Mouse (Mus musculus): ENCODE results near the gene 4930595D18Rik. TPM values are rescaled to one million over a fixed set of nuclear protein-coding genes. Genes with fewer than 3 reads are reported as not detected.

4930595D18Rik gene
- total RNA-seq, 2 experiments from 2014 or later = not detected

DNA sequence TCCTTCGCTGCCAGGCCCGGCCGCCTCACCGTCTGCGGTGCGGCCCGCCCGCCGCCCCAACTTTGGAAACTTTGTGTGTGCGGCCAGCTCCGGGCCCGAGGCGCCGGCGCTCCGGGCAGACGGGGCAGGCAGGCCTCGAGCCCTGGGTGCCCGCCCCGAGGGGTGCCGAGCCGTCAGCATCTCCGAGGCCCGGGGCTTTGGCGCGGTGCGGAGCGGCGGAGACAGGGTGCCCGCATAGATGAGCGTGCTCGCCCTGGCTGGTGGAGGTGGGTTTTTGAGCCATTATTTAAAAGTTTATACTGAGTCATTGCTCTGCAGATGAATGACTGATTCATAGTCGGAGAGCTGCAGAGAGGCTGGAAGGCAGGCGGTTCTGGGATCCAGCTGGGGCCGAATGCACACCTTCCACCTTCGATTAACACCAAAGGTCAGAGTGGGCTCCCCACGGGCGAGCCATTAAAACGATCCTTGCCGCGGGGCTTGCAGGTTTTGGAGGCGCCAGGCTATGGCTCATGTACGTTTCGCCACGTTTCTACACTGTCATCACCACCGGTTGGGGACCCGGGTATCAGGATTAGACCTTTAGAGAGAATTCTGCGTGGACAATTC, 17.5 kb downstream of the 4930595D18Rik start:
- ATAC-seq (replicated peaks; ENCODE audit: low FRiP score, poor library complexity, severe bottlenecking) = no peak

DNA sequence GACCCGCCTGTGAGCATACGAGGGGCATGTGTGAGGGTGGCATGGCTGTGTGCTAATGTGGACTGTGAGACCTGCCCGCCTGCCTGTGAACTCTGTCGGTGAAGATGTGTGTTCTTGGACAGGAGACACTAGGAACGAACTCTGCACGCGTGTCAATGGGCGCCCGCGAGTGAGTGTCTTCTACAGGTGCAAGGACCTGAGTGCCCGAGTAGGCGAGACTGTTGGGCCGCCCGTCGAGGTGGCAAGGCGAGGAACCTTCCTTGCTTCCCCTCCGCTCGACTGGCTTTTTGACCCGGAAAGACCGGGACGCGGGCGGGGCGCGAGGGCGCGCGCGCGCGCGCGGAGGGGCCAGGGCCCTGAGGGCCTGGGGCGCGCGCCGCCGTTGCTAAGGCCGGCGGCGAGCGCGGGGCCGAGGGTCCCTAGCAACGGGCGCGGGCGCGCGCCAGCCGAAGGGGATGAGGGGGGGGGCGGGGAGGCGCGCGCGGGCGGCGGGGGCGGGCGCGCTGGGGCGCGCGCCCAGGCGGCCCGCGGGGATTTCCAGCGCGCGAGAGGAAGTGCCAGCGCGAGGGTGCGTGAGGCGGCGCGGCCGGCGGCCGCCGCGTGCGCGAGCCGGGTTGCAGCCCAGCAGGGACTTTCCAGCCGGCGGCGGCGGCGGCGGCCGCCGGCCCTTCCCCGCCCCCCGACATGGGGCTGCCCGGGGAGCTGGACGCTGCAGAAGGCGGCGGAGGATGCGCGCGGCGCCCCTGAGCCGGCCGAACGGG, 18.3 kb downstream of the 4930595D18Rik start, which contains the start of gene Traf3:
Traf3 (plus strand) TSS at position 540 of the 761 bp plus-strand sequence.
- ATAC-seq (replicated peaks; ENCODE audit: low FRiP score, poor library complexity, severe bottlenecking) = no peak

DNA sequence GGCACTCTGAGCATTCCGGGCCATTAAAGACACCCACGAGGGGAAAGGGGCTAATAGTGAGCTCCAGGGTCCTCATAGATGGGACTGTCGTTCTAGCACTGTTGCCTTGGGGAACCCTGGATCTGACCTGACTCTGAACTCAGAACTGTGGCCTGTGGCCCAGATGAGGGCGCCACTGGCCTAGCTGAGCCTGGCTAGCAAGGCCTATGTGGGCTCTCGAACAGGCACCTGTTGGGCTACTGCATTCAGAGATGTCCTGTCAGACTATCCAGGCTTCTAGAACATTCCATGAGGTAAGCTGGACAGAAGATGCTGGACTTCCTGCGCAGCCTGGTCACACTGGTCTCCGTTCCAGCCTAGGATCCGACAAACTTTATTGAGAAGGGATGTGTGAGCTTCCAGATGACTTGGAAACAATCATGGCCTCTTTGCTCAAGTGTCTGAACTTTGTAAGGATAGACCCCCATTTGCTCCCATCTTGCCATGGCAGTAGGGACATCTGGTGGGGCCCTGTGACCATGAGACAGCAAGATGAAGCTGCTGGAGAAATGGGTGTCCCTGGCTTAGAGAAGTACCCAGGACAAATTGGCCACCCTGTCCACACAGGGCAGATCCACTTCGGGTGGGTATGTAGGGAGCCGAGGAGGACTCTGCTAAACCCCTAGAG, 19.0 kb downstream of the 4930595D18Rik start:
- ATAC-seq (replicated peaks; ENCODE audit: low FRiP score, poor library complexity, severe bottlenecking) = 0 out of 2 replicates have a peak, but pooled peaks have one; percentile 18

DNA sequence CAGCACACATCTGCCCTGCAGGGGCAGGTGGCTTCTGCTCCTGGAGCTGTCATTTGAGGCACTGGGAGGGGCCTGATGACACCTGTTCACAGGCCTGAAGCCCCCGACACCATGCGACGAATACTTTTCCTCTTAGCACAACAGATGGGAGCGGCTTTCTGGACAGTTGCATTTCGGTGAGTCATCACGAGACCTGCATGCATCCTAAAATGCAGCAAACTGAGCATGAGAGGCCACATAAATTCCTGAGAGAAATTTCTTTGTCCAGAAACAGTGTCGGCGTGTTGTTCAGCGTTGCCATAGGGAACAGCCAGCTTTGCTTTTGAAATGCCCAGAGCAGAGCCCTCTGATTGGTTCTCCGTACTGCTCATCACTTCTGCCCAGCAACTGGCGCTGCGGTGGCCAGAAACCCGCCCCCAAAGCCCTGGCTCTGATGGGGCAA, 20.0 kb downstream of the 4930595D18Rik start:
- 0 out of 2 replicates have a peak, but pooled peaks have one; percentile 45 for ATAC-seq (replicated peaks; ENCODE audit: low FRiP score, poor library complexity, severe bottlenecking)

DNA sequence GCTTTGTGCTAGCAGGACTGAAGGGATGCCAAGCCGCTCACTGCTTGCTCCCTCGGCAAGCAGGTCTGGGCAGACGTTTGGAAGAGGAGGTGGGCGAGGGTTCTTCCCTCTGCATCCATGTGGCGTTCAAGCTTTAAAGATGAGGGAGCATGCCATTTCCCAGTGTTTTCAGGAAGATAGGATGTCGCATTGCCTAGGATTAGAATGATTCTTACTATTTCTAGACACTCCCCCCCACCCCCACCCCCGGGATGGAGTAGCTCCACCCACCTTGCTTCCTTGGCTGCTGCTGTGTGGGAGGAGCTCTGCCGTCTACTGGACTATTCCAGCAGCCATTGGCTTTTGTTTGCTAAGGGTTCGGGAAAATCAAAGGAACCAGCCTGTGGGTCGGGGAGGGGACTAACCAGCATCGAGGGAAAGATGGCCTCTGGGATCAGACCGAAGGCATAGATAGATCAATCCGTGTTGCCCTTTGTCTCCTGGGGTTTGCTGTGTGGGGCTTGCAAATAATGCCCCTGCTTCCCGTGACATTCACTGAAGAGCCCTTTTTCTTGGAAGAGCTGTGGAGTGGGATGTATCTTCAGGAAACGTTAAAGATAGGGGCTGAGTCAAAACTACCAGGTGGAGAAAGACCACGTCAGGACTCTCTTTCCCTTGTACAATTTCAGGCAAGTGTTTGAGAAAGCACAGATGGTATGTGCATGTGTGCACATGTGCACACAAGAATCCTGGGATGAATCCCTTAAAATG, 21.8 kb downstream of the 4930595D18Rik start:
- no peak for ATAC-seq (replicated peaks; ENCODE audit: low FRiP score, poor library complexity, severe bottlenecking)

DNA sequence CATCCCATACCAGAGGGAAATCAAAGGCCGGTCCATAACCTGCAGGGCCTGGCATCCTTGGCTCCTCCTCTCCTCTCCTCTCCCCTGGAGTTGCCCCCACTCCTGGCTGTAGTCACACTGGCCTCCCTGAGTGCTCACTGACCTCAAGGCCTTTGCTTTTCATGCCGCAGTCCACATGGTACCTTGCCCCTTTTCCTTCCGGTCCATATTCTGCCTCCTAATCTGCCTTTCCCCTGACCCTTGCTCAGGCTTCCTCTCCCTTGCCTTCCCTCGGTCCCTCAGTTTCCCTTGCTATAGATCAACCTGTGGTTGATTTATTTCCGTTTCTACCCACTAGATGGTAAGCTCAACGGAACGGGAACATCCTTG, 22.4 kb downstream of the 4930595D18Rik start:
- no peak for ATAC-seq (replicated peaks; ENCODE audit: low FRiP score, poor library complexity, severe bottlenecking)

DNA sequence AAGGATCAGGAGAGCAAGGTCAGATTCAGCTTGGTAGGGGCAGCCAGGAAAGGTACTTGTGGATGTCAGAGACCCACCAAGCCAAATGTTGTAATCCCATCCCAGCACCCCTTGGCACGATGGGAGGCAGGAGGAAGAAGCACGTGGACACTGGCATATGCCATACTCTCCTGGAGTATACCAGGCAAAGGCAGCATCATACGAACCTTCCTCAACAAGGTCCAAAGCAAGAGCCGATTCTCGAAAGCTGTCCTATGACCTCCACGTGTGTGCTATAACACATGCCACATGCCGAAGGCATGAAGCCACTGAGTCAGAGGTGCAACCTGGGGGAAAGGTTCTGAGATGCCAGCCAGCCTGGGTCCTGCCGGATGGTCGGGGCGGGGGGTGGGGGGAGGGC, 23.4 kb downstream of the 4930595D18Rik start:
- ATAC-seq (replicated peaks; ENCODE audit: low FRiP score, poor library complexity, severe bottlenecking) = no peak

DNA sequence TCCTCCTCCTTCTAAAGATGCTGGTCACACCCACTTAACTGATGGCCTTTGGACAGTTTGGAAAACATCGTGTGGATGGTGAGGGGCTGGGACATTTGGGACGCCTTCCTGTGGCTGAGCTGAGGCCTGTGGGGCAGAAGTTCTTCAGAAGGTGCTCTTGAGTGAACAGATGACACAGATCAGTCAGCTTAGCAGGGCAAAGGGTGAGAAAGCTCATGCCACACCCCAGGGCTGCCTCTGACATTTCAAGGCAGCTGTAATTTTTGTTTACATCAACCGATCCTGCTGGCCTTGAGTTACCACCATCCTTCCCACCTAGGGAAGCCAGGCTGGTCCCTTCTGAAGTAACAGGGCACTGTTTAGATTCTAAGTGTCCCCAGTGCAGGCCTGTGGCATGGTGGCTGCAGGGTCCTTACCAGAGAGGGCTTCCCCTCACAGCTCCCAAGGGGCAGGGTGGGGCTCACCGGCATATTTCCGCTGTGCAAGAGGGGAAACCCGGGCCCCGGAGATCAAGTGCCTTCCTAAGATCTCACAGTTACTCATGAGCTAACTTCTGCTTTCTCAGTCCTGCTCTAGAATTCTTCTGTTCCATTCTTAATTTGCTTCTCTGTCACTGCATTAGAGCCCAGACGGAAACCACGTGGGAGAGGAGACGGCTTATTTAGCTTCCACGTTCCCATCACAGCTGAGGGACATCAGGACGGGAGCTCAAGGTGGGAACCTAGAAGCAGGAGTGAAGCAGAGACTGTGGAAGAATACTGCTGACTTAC, 24.4 kb downstream of the 4930595D18Rik start:
- no peak for ATAC-seq (replicated peaks; ENCODE audit: low FRiP score, poor library complexity, severe bottlenecking)

DNA sequence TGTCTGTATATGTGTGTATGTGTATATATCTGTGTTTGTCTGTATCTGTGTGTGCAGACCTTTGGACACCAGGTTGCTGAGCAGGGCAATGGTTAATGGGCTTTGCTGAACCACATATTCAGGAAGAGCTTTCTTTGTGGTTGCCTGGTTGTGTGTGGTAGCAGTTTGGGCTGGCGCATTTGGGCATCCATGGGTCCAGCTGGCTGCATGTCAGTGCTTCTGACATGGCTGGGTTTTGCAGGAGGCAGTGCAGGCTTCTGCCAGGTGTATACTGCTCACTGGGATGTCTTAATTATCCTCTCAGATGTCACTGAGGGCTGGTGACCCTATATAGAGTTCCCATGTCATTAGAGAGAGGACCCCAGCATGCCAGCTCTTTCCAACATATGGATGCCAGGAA, 28.5 kb downstream of the 4930595D18Rik start:
- no peak for ATAC-seq (replicated peaks; ENCODE audit: low FRiP score, poor library complexity, severe bottlenecking)

DNA sequence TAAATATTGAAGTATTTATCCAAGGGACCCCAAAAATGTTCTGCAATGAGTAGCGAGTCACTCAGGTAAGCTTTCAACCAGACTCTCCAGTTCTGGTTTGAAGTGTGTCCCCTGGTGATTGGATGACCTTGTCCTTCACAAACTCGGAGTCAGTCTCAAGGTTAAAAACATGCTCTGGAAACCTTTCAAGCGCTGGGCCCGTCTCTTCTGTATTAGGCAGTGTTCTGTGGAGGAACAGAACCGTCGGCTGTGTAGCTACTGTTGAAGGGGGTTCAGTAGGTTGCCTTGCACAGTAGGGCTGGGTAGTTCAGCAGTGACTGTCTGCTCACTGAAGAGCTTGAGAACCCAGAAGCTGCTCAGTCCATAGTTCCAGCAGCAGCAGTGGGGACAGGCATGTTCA, 29.6 kb downstream of the 4930595D18Rik start:
- ATAC-seq (replicated peaks; ENCODE audit: low FRiP score, poor library complexity, severe bottlenecking) = no peak

DNA sequence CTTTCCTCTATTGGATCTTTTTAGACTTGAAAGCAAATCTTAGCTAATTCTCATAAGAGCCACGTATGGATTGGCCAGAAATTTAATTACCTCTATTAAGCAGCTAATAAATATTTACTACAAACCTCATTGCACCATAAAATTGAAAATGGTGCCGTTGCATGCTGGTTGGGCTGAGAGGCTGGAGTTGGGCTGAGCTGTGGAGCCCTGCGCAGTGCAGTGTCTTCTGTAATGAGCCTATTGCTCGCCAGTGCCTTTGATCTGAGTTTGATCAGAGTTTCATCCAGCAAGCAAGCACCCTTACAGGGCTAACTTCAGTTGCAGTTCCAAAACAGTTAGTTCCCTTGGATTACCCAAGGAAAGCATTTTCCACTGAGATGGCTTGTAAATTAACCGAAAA, 30.3 kb downstream of the 4930595D18Rik start:
- ATAC-seq (replicated peaks; ENCODE audit: low FRiP score, poor library complexity, severe bottlenecking) = no peak

DNA sequence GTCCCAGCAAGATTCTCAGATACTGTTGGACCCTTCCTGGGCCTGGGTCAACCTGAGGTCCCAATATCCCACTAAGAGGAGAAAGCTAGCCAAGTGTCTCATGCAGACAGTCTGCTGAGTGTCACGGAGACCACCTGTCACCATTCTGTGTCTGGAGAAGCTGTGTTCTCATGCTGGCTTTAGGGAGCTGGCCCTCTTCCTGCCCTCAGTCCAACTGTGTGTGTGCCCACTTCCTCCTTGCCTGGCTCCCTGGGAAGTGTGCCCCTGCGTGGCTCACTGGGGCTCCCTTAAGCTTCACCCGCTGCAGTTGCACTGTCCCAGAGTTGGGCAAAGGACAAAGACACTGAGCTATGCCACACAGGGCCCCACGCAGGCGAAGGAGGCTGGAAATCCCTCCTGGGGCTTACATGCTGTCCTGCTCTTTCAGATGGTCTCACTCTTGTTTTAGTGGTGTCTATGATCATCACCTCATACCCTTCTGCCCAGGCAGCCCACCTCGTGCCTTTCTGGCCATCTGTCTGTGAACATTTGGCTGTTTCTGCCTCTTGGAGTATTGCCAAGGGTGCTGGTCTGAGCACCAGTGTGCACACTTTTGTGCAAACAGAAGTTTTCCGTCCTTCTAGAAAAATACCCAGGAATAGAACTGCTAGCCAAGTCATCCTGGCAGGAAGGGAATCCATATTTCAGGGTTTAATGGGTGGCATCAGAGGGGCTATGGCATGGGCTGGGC, 31.1 kb downstream of the 4930595D18Rik start:
- no peak for ATAC-seq (replicated peaks; ENCODE audit: low FRiP score, poor library complexity, severe bottlenecking)

DNA sequence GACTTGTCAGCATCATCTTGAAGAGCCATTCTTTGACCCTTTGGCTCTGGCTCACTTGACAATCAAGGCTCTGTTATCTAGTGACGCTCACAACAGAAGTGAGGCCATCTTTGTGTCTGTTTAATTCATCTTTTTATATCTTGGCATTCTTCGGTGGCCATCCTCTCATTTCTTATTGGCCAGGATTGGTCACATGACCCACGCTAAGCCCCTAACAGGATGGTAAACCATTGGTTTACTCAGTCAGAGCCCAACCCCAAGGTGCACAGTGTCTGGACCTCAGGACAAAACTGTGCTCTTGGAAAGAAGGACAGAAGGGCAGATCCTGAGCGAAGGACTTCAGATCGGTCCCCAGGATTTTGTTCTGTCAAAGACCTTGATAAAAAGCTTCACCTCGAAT, 31.7 kb downstream of the 4930595D18Rik start:
- no peak for ATAC-seq (replicated peaks; ENCODE audit: low FRiP score, poor library complexity, severe bottlenecking)

DNA sequence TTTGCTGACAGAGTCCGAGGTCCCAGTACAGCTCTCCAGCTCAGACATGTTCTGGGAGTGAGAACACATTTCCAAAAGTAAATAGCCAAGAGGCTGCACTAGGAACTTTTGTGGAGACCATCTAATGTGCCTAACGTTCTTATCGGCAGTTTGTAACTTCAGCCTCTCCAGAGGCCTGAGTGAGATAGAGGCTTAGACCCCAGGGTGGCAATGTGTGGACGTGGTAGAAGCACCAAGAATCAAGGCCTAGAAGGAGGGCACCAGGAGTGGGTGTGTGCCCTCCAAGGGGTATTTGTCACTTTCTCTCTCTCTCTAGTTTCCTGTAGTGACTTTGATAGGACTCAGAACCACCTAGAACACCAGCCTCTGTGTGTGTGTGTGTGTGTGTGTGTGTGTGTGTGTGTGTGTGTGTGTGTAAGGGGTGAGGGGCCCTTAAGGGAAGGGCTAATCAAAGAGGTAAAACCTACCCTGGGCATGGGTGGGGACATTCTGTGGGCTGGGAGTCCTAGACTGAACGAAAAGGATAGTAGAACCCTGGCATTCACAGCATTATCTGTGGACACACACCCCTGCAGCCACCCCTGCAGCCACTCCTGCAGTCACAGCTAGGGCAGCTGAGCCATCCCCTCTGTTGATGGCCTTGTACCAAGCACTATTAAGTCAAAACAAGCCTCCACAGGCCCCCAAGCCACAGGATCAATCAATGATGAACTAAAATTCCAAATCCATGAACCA, 32.7 kb downstream of the 4930595D18Rik start:
- no peak for ATAC-seq (replicated peaks; ENCODE audit: low FRiP score, poor library complexity, severe bottlenecking)

DNA sequence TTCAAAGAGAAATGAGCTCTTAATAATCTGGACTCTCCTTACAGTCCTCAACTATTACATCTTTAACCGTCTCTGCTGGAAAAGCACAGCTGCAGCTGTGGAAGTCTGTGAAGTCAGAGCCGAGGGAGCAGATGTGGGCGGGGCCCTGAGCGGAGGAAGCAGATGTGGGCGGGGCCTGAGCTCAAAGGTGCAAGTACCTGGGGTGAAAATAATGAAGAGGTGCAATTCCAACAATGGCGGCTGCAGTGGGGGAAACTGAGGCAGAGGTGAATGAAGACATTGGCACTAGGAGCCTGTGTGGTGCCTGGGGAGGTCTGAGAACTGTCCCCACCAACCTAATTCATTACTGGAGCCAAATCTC, 34.1 kb downstream of the 4930595D18Rik start:
- ATAC-seq (replicated peaks; ENCODE audit: low FRiP score, poor library complexity, severe bottlenecking) = peak; percentile 53; the same call in 1 of the 2 replicates

DNA sequence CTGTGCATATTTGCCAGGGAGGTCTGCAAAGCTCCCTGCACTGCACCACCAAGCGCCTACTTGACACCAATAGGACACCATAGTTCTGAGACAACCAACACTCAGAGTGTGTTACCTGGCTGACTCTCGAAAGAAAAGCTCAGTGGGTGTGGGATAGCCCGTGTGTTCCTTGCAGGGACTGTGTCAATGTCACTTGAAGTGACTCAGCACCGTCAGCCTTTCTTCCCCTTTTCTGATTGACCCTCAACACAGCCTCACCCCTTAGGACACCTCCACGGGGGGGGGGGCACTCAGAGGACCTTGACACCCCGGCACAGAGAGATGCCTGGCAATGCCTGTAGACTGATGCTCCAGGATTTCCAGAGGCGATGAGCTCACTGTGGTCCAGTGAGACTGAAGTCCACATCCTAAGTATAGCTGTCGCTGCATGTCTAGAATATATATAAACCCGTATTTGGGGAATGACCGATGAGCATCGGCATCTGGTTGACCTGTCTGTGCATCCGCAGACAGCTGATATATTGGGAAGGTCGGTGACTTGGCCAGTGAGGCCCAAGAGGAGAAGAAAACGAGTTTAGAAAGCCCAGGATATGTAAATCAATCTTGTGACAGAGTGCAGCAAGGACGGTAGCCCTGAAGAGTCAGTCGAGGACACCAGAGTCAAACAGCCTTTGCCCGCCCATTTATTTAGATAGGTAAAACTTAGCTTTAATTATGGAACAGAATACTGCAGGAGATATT, 34.6 kb downstream of the 4930595D18Rik start:
- ATAC-seq (replicated peaks; ENCODE audit: low FRiP score, poor library complexity, severe bottlenecking) = no peak

DNA sequence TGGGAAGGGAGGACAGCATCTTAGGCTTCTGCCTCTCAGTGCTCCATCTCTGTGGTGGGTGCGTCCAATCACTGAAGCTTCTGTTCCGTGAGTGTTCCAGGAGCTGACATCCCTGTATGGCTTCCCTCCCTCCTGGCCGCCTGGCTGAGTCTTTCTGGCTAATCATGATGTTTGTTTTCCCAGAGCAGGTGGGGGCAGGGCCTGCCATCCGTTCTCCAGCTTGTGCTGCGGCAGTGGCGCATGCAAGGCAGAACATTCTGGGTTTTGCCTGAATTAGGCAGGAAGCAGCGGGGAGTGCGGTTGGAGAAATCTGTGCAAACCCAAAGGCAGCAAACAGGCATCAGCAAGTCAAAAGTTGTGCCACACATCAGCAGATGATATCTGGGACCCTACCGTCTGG, 39.0 kb downstream of the 4930595D18Rik start:
- ATAC-seq (replicated peaks; ENCODE audit: low FRiP score, poor library complexity, severe bottlenecking) = no peak

DNA sequence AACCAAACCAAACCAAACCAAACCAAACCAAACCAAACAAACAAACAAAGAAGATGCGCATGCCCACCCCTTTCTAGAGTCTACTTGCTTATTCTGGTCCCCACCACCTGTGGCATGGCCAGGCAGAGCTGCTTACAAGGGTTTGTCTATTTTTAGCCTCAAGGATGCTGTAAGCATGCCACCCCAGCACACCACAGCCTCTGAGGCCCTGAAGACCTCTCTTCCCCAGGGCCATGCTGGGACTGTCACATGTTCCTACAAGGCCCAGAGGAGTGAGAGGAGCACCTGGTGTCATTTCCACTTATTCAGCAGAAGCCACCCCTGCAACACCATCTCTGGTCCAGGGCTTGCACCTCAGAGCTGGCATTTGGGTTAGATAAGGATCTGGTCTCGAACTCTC, 39.7 kb downstream of the 4930595D18Rik start:
- ATAC-seq (replicated peaks; ENCODE audit: low FRiP score, poor library complexity, severe bottlenecking) = no peak
